Mouse (Mus musculus) retina, embryonic 14.5 days (tissue): ENCODE measurements at regions not wholly inside any gene's neighbourhood (a gene's known extent, or its start where the extent isn't known, plus 50 kb on each side); places are given as distances from the start of the nearest gene placed in this dataset.

Experiments
- DNase-seq: peaks from one replicate; pipeline ENCODE4 v3.0.0-alpha.2; 2015; ENCODE audit warnings: low spot score

GRCm38 (mm10) chr4:80691774-80692485, 142.0 kb upstream of the Tyrp1 start:
- DNase-seq = no peak

- no peak for DNase-seq
Measured at GRCm38 (mm10) chr4:80712698-80713097, 121.2 kb upstream of the Tyrp1 start.

GRCm38 (mm10) chr4:80744975-80745734, 88.8 kb upstream of the Tyrp1 start:
- no peak for DNase-seq

- no peak for DNase-seq
Measured at GRCm38 (mm10) chr4:80752259-80752658, 81.7 kb upstream of the Tyrp1 start.

- no peak for DNase-seq
Measured at GRCm38 (mm10) chr4:80756114-80756513, 77.8 kb upstream of the Tyrp1 start.

- no peak for DNase-seq
Measured at GRCm38 (mm10) chr4:80764024-80764423, 69.9 kb upstream of the Tyrp1 start.

- DNase-seq = peak; percentile 89
Measured at GRCm38 (mm10) chr4:80765781-80766180, 68.1 kb upstream of the Tyrp1 start.

- no peak for DNase-seq
Measured at GRCm38 (mm10) chr4:80767447-80767846, 66.5 kb upstream of the Tyrp1 start.
